Mouse (Mus musculus) small intestine, adult 2 months (tissue): ENCODE measurements around the gene Ttll12. TPM values are rescaled to one million over a fixed set of nuclear protein-coding genes. Genes with fewer than 3 reads are reported as not detected.
A peak's percentile ranks its signal among the peaks of the same experiment; 100 is the strongest.

Source experiments
- H3K27ac ChIP-seq: fragments of 200-500 bp; 2 replicates; pipeline ENCODE4 v1.5.1; 2012; ENCODE audit warnings: low read depth, low read length, control low read depth, inconsistent platforms; ENCODE audit not compliant: insufficient read depth
- H3K27me3 ChIP-seq: fragments of 200-500 bp; 2 replicates; pipeline ENCODE4 v1.6.1; 2012; ENCODE audit warnings: mild to moderate bottlenecking, moderate library complexity, low read length, inconsistent platforms; ENCODE audit not compliant: control insufficient read depth, insufficient read depth
- H3K36me3 ChIP-seq: fragments of 200-500 bp; 2 replicates; pipeline ENCODE4 v1.6.1; 2012; ENCODE audit warnings: mild to moderate bottlenecking, low read length, control low read depth, inconsistent platforms; ENCODE audit not compliant: control insufficient read depth, insufficient read depth
- H3K4me1 ChIP-seq: fragments of 200-500 bp; 2 replicates; pipeline ENCODE4 v1.6.1; 2012; ENCODE audit warnings: low read length, inconsistent platforms, mixed read lengths; ENCODE audit not compliant: control insufficient read depth, insufficient read depth, insufficient read length
- H3K4me3 ChIP-seq: fragments of 200-500 bp; 2 replicates; pipeline ENCODE4 v1.5.1; 2012; ENCODE audit warnings: low read depth, mild to moderate bottlenecking, control low read depth, inconsistent platforms, low read length, moderate library complexity
- CTCF ChIP-seq: fragments of 200-500 bp; IDR thresholded peaks from 2 replicates; pipeline ENCODE4 v1.5.1; 2012; ENCODE audit warnings: low read depth, mild to moderate bottlenecking, control low read depth, inconsistent platforms, low read length, moderate library complexity, mixed read lengths; ENCODE audit not compliant: insufficient replicate concordance, insufficient read length; ENCODE audit errors: extremely low read depth
- POLR2A ChIP-seq: fragments of 200-500 bp; IDR thresholded peaks from 2 replicates; pipeline ENCODE4 v1.6.1; 2012; ENCODE audit warnings: low read depth, mild to moderate bottlenecking, control low read depth, inconsistent platforms, low read length, moderate library complexity
- WGBS: fragments of 180-500 bp; shearing (Covaris S2); methylation state at CpG from one replicate; pipeline ENCODE4 v1.1.7; 2018; 5-methylcytosine and 5-hydroxymethylcytosine counted together
- polyA plus RNA-seq: library from polyadenylated mRNA; depleted of rRNA; stranded (reverse); fragments of >200 nt; gene quantifications from 2 replicates; pipeline ENCODE4 v1.2.3, GENCODE M21; 2012; rRNA removed

Ttll12 gene
- 12.9 and 17.5 TPM in 2 replicates for polyA plus RNA-seq

DNA sequence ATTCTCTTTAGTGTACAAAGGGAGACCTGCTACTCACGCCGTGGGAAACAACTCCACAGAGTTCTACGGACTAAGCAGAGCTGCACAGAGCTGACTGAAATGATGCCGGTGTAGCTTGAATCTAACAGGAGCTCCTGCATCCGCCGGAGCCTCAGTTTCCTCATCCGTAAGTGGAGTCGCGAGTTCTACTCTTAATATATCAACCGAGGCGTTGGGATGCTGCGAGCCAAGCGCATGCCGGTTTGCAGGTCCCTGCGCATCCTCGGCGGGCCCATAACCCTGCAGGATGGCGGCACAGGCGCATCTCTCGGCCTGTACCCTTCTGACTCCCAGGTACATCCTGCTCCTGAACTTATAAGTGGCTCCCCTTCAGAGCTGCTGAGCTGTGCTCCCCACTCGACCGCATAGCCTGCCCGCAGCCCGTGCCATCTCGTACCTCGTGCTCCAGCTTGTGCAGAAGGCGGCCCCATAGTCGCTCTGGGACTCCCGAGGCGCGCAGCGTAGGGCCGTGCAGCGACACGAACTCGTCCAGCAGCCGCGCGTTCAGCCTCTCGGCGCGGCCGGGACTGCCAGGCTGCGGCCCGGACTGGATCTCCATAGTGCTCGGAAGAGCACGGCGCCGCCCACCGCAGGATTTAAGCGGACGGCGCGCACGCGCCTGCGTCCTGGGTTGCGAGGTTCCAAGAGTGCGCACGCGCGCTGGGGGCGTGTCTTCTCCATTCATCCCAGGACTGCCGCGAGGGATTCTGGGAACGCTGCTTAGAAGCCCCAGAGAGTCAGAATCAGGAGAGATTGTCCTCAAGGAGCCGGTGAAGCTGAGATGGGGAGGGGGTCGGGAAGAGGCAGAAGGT, at the start of gene Ttll12:
TSS of gene Ttll12 (minus strand) at position 645 of the 851 bp plus-strand sequence.
- under 1% methylated on average over 68 of the region's 68 CpGs for WGBS
- Histone ChIP-seq H3K4me3 (peak within 1 kb of the TSS; percentile 94), H3K4me1 (peaks cover 10% of the 10 kb centered on the region), H3K27ac (no peak within 1 kb of the TSS), H3K27me3 (no peaks in the 10 kb centered on the region), H3K36me3 (no peaks in the 10 kb centered on the region)
- TF ChIP-seq POLR2A (peak; percentile 65; the same call in 1 of the 2 replicates), CTCF (no peak)

DNA sequence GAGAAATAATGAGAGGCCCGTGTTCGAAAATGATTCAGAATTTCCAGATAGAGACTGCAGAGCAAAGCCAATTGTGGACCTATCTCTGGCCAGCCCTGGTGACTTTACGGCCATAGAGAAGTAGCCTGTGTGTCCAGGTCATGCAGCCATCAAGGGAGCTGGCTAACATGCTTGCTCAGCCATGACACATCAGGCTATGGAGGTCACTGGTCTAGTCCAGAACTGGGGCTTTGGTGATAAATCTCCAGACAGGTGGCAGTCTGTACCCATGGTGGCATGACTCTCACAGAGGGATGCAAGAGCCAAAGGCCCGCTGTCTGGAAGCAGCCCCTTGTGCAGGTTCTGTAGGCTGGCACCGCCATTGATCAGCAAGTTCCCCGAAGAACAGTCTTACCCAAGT, 47.6 kb upstream of the Ttll12 start:
- no peak for TF ChIP-seq CTCF
- TF ChIP-seq POLR2A, result no peak
- 92% methylated on average over 6 of the region's 6 CpGs for WGBS
- H3K36me3 ChIP-seq, result no peaks in the 10 kb centered on the region
- no peaks in the 10 kb centered on the region for H3K4me1 ChIP-seq
- no peaks in the 10 kb centered on the region for H3K27me3 ChIP-seq
- no peak overlapping the region for H3K4me3 ChIP-seq
- H3K27ac ChIP-seq, result no peak overlapping the region

DNA sequence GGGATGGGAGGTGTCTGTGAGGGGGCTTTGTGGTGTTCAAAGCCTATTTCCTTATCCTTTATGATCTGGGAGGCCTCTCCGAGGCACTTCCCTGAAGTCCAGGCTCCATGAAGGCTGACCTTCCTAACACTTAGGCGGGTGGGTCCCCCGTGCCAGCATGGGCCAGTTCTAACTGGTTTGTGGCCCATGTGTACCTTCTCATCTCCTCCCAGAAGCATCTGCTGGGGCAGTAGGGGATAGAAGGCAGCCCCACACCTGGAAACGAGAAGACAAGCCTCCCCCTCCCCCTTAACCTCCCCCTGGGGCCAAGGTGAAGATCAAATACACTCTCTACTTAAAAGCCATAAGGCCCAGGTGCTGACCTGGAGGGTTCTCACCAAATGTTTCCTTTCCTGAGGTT, 45.3 kb upstream of the Ttll12 start:
- 38% methylated on average over 4 of the region's 4 CpGs for WGBS
- Histone ChIP-seq H3K4me3 (no peak overlapping the region), H3K4me1 (no peaks in the 10 kb centered on the region; the same call in 1 of the 2 replicates), H3K36me3 (no peaks in the 10 kb centered on the region), H3K27ac (no peak overlapping the region), H3K27me3 (no peaks in the 10 kb centered on the region)
- TF ChIP-seq POLR2A, result no peak
- TF ChIP-seq CTCF, result no peak

DNA sequence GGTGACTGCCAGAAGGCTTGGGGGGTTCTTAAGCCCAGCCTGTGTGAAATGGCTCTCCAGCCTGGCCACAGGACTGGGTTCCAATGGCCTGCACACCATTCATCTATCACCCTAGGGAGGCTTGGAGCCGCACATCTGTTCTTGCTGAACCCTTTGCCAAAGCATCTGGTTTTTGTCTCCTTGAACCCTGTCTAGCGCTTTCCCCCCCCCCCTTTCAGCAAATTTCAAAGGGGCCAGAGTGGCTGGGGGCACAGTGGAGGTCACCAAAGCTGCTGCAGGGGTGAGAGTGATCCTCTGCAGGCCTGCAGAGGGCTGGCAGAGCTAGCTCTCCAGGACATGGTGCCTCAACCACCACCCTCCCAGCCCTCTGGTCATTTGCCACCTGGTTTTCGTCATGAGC, 44.2 kb upstream of the Ttll12 start:
- WGBS, result 62% methylated on average over 3 of the region's 3 CpGs
- H3K4me3 ChIP-seq, result no peak overlapping the region
- no peaks in the 10 kb centered on the region for H3K27me3 ChIP-seq

DNA sequence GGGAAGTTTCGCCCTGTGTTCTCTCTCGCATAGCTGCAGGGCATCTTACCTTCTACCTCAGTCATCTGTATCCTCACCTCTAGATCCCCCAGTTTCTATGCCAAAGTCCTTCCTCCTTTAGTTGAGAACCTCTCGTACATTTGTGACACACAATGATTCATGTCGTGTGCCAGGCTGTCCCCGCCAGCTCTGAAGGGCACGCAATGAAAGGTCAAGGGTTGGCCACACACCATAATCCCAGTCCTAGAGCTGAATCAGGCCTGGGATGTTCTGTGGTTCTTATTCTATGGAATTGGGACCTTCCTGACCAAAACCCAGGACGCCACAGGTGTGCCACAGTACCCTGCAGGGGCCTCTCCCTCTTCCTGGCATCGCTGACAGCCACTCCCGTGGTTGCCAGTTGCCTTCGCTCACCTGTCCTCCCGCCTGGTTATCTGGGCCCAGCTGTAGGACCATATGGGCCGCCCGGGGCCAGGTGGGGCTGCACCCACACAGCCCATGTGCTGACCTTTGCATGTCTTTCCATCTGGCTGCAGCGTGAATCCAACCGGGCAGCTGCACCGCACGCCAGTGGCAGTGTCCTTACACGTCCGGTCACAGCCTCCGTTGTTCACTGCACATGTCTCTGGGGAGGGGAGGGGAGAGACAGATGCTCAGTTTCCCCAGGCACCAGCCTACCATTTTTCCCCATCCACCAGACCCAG, 43.4 kb upstream of the Ttll12 start:
- Histone ChIP-seq H3K27me3 (no peaks in the 10 kb centered on the region), H3K4me3 (no peak overlapping the region), H3K36me3 (no peaks in the 10 kb centered on the region), H3K27ac (no peak overlapping the region), H3K4me1 (no peaks in the 10 kb centered on the region; the same call in 1 of the 2 replicates)
- TF ChIP-seq CTCF (no peak), POLR2A (no peak)
- WGBS, result 67% methylated on average over 20 of the region's 20 CpGs

More for the DNA sequence above, 44.2 kb upstream of the Ttll12 start:
- Histone ChIP-seq H3K4me1 (no peaks in the 10 kb centered on the region; the same call in 1 of the 2 replicates), H3K36me3 (no peaks in the 10 kb centered on the region), H3K27ac (no peak overlapping the region)
- TF ChIP-seq POLR2A (no peak), CTCF (no peak)

DNA sequence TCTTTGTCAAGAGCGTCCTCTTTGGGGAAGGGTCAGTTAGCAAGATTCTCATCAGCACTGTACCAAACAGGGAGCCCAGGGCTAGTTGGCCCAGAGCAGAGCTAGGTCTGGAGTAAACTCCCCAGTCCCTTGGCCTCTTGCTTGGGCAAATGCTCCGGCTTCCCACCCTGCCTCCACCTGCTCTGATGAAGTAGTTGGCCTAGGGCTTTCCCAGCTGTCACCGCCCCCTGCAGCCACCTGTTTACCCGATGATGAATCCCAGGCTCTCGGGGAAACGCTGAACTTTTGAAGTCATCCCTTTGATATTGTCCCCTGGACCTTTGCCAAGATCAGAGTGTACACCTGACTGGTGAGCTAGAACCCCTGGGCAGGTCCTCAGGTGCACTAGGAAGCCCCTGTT, 41.8 kb upstream of the Ttll12 start:
- WGBS, result 32% methylated on average over 6 of the region's 6 CpGs
- no peaks in the 10 kb centered on the region for H3K36me3 ChIP-seq

DNA sequence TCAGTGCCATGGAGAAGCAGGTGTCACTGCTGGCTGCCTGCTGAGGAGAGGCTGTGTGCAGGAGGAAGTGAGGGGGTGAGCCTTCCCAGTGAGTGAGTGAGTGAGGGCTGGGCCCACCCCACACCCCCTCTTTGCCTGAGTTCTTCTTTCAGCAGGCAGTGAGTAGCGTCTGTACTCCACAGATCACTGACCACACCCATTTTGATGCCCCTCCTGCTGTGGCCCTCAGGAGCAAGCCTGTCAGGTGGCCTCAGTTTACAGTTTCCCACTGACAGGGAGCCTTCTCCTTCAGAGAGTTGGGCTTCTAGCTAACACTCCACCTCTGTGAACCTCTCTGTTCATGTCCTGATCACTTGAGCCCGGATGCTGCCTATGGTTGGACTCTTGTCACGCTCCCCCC, 40.3 kb upstream of the Ttll12 start:
- TF ChIP-seq CTCF (no peak), POLR2A (no peak)
- no peaks in the 10 kb centered on the region for H3K36me3 ChIP-seq
- no peak overlapping the region for H3K27ac ChIP-seq
- H3K4me1 ChIP-seq, result no peaks in the 10 kb centered on the region; the same call in 1 of the 2 replicates
- no peak overlapping the region for H3K4me3 ChIP-seq
- H3K27me3 ChIP-seq, result no peaks in the 10 kb centered on the region
- 46% methylated on average over 3 of the region's 3 CpGs for WGBS

More for the DNA sequence above, 41.8 kb upstream of the Ttll12 start:
- H3K4me1 ChIP-seq, result no peaks in the 10 kb centered on the region; the same call in 1 of the 2 replicates
- no peak overlapping the region for H3K27ac ChIP-seq
- H3K27me3 ChIP-seq, result no peaks in the 10 kb centered on the region
- H3K4me3 ChIP-seq, result no peak overlapping the region
- TF ChIP-seq POLR2A, result no peak
- TF ChIP-seq CTCF, result no peak
